In the genomic region with DNA sequence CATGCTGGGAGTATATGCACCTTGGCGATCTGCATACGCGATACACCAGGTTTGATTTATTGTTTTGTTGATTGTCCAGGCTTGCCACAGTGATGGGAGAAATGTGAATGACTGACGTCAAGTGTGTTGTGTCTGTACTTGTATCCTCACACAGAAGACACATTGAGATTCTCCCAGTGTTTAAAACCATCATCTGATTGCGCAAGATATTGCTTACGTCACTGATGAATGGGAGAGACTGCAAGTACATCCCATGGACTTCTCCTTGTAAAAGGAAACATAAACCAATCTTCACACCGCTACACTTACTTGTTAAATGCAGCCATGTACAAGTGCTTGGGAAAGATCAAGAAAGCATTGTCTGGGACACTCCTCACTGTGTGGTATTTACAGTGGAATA, we compare ENCODE assay signal across 31 mouse cellular contexts.
DNase-seq lines count a peak whose midpoint lies in the region; ATAC-seq and TF ChIP-seq lines count a peak whose summit lies in the region.
"Had no signal": no experiment of that assay in that cellular context is flagged by ENCODE, and none has a peak within 500 bp of the region (broad histone marks: within the 10 kb centered on the region; RNA-seq: fewer than 3 reads in every experiment).

No protein-coding gene starts in this region.

- no peak overlapping the region for H3K27ac ChIP-seq in forebrain, embryonic 16.5 days (ENCODE audit: low read length)
- no peak overlapping the region for H3K27ac ChIP-seq in forebrain, embryonic 12.5 days
- H3K27ac ChIP-seq in hindbrain, embryonic 14.5 days = 0 out of 2 replicates have a peak overlapping the region, but pooled peaks have one; percentile 22
- H3K27ac ChIP-seq in hindbrain, embryonic 10.5 days = no peak overlapping the region
- H3K27ac ChIP-seq in limb, embryonic 15.5 days = peak overlapping the region; percentile 63; the same call in 1 of the 2 replicates
- H3K27ac ChIP-seq: embryonic facial prominence, embryonic 10.5 days; heart, adult 2 months; heart, embryonic 10.5 days; heart, embryonic 13.5 days; hindbrain, postnatal 0 days had no signal

- no peaks in the 10 kb centered on the region for H3K27me3 ChIP-seq in forebrain, embryonic 16.5 days (replicated peaks; ENCODE audit: control insufficient read depth, insufficient read depth, low read length)
- peaks cover 4% of the 10 kb centered on the region; the same call in 1 of the 2 replicates for H3K27me3 ChIP-seq in forebrain, embryonic 12.5 days
- no peaks in the 10 kb centered on the region for H3K27me3 ChIP-seq in hindbrain, embryonic 14.5 days (ENCODE audit: control insufficient read depth, insufficient read depth, low read length)
- H3K27me3 ChIP-seq in hindbrain, embryonic 10.5 days (ENCODE audit: insufficient read depth, poor library complexity, severe bottlenecking) = peaks cover 3% of the 10 kb centered on the region; the same call in 1 of the 2 replicates
- H3K27me3 ChIP-seq in C2C12 (ENCODE audit: control insufficient read depth, insufficient read depth, insufficient read length) = peaks cover 7% of the 10 kb centered on the region
- no peaks in the 10 kb centered on the region for H3K27me3 ChIP-seq in limb, embryonic 15.5 days
- H3K27me3 ChIP-seq: embryonic facial prominence, embryonic 13.5 days had no signal

- no peaks in the 10 kb centered on the region for H3K79me3 ChIP-seq in C2C12 (ENCODE audit: low read depth)

- DNase-seq in hindbrain, embryonic 14.5 days (ENCODE audit: low spot score) = no peak
- DNase-seq in hindbrain, embryonic 10.5 days (ENCODE audit: low spot score) = no peak
- no peak for DNase-seq in right cerebral cortex, postnatal 14 days
- DNase-seq: adrenal gland, adult 8-10 months; adrenal gland, postnatal 25 days; B cell, adult 2 months; cerebellum, adult 11-12 months; cerebellum, adult 8-10 months; cerebellum, postnatal 10 days; cerebellum, postnatal 36 days; embryo, embryonic 11 days; gastrocnemius, postnatal 10 days; gastrocnemius, postnatal 36 days; heart, adult 2 months; heart, postnatal 14 days; heart, postnatal 4 days; kidney, adult 18-20 months had no signal

- no peak overlapping the region for H3ac ChIP-seq in C2C12 (ENCODE audit: control insufficient read depth, insufficient read length, low read depth)

- no peak for TF ChIP-seq CTCF in C2C12 (IDR thresholded peaks at IDR 0.05; ENCODE audit: control insufficient read depth, insufficient read depth, insufficient read length)

- 91% methylated on average over 7 of the region's 7 CpGs for WGBS in forebrain, embryonic 16.5 days
- 95% methylated on average over 7 of the region's 7 CpGs for WGBS in forebrain, embryonic 12.5 days
- WGBS in hindbrain, embryonic 14.5 days = 88% methylated on average over 7 of the region's 7 CpGs
- 94% methylated on average over 7 of the region's 7 CpGs for WGBS in hindbrain, embryonic 10.5 days
- 75% methylated on average over 7 of the region's 7 CpGs for WGBS in limb, embryonic 15.5 days

- H3K9me3 ChIP-seq in forebrain, embryonic 16.5 days (ENCODE audit: control insufficient read depth, low read length) = no peaks in the 10 kb centered on the region
- no peaks in the 10 kb centered on the region for H3K9me3 ChIP-seq in forebrain, embryonic 12.5 days
- no peaks in the 10 kb centered on the region for H3K9me3 ChIP-seq in hindbrain, embryonic 14.5 days (ENCODE audit: control insufficient read depth, low read length)
- no peaks in the 10 kb centered on the region for H3K9me3 ChIP-seq in hindbrain, embryonic 10.5 days
- H3K9me3 ChIP-seq in limb, embryonic 15.5 days = no peaks in the 10 kb centered on the region
- H3K9me3 ChIP-seq: embryonic facial prominence, embryonic 10.5 days; embryonic facial prominence, embryonic 13.5 days; heart, embryonic 10.5 days; heart, embryonic 13.5 days had no signal

- H3K4me1 ChIP-seq in forebrain, embryonic 16.5 days (replicated peaks; ENCODE audit: control insufficient read depth, insufficient read depth, low read length) = peaks cover 12% of the 10 kb centered on the region; the same call in 1 of the 2 replicates
- H3K4me1 ChIP-seq in forebrain, embryonic 12.5 days = peaks cover 28% of the 10 kb centered on the region
- no peaks in the 10 kb centered on the region for H3K4me1 ChIP-seq in hindbrain, embryonic 14.5 days (replicated peaks; ENCODE audit: control insufficient read depth, insufficient read depth, low read length)
- H3K4me1 ChIP-seq in hindbrain, embryonic 10.5 days (replicated peaks) = peaks cover 21% of the 10 kb centered on the region
- H3K4me1 ChIP-seq in limb, embryonic 15.5 days = peaks cover 23% of the 10 kb centered on the region

- no peaks in the 10 kb centered on the region for H3K36me3 ChIP-seq in forebrain, embryonic 16.5 days (ENCODE audit: control insufficient read depth, insufficient read depth)
- no peaks in the 10 kb centered on the region for H3K36me3 ChIP-seq in forebrain, embryonic 12.5 days (replicated peaks)
- no peaks in the 10 kb centered on the region for H3K36me3 ChIP-seq in hindbrain, embryonic 14.5 days (replicated peaks; ENCODE audit: control insufficient read depth, insufficient read depth)
- H3K36me3 ChIP-seq in hindbrain, embryonic 10.5 days = no peaks in the 10 kb centered on the region
- no peaks in the 10 kb centered on the region for H3K36me3 ChIP-seq in C2C12 (ENCODE audit: control insufficient read depth, insufficient read depth)
- H3K36me3 ChIP-seq in limb, embryonic 15.5 days = no peaks in the 10 kb centered on the region
- H3K36me3 ChIP-seq: embryonic facial prominence, embryonic 10.5 days; embryonic facial prominence, embryonic 13.5 days; heart, embryonic 10.5 days; heart, embryonic 13.5 days had no signal

- H3K9ac ChIP-seq in forebrain, embryonic 16.5 days (replicated peaks; ENCODE audit: low read depth, low read length) = no peak overlapping the region
- H3K9ac ChIP-seq in forebrain, embryonic 12.5 days = no peak overlapping the region
- no peak overlapping the region for H3K9ac ChIP-seq in hindbrain, embryonic 14.5 days
- no peak overlapping the region for H3K9ac ChIP-seq in limb, embryonic 15.5 days
- H3K9ac ChIP-seq: embryonic facial prominence, embryonic 13.5 days; heart, embryonic 13.5 days had no signal

- 0 out of 2 replicates have a peak, but pooled peaks have one; percentile 8 for ATAC-seq in forebrain, embryonic 16.5 days
- no peak for ATAC-seq in forebrain, embryonic 12.5 days (ENCODE audit: low FRiP score)
- ATAC-seq in hindbrain, embryonic 14.5 days (ENCODE audit: low FRiP score) = no peak
- ATAC-seq in limb, embryonic 15.5 days (ENCODE audit: insufficient number of reproducible peaks, low FRiP score, low TSS enrichment, low read depth) = no peak
- ATAC-seq: activated CD4-positive, CD25-positive, alpha-beta regulatory T cell, adult 4 months; CD4-positive, CD25-positive, alpha-beta regulatory T cell, adult 4 months; inflammation-experienced regulatory T-cells, adult 6 months; intestine, embryonic 16.5 days had no signal

- no peak overlapping the region for H3K4me3 ChIP-seq in forebrain, embryonic 16.5 days (replicated peaks; ENCODE audit: low read length)
- H3K4me3 ChIP-seq in forebrain, embryonic 12.5 days (replicated peaks) = no peak overlapping the region
- H3K4me3 ChIP-seq in hindbrain, embryonic 14.5 days (replicated peaks; ENCODE audit: low read length) = no peak overlapping the region
- H3K4me3 ChIP-seq in hindbrain, embryonic 10.5 days = no peak overlapping the region
- no peak overlapping the region for H3K4me3 ChIP-seq in C2C12 (ENCODE audit: insufficient read depth, poor library complexity, severe bottlenecking)
- H3K4me3 ChIP-seq in limb, embryonic 15.5 days = no peak overlapping the region
- H3K4me3 ChIP-seq: embryonic facial prominence, embryonic 10.5 days; embryonic facial prominence, embryonic 13.5 days; erythroblast, embryonic 14.5 days; heart, adult 2 months; heart, embryonic 10.5 days; heart, embryonic 13.5 days had no signal

- H3K79me2 ChIP-seq in C2C12 (ENCODE audit: control insufficient read depth, insufficient read depth) = no peaks in the 10 kb centered on the region

- H3K4me2 ChIP-seq in forebrain, embryonic 16.5 days (ENCODE audit: low read length) = no peak overlapping the region
- H3K4me2 ChIP-seq in forebrain, embryonic 12.5 days = no peak overlapping the region
- no peak overlapping the region for H3K4me2 ChIP-seq in hindbrain, embryonic 14.5 days (replicated peaks)
- H3K4me2 ChIP-seq in limb, embryonic 15.5 days = no peak overlapping the region
- H3K4me2 ChIP-seq: embryonic facial prominence, embryonic 13.5 days; heart, embryonic 13.5 days had no signal

TF ChIP-seq in C2C12, 6 proteins besides CTCF, POLR2A, EP300 and RAD21:
- no peak for TF ChIP-seq MAX (IDR thresholded peaks at IDR 0.05)
- no peak for TF ChIP-seq FOSL1 (IDR thresholded peaks at IDR 0.05; ENCODE audit: insufficient read depth, low read length, poor library complexity, severe bottlenecking)
- peak; percentile 81 for TF ChIP-seq CEBPB (IDR thresholded peaks at IDR 0.05; ENCODE audit: low read depth)
- TF ChIP-seq MYOD1 (IDR thresholded peaks at IDR 0.05; ENCODE audit: control insufficient read depth, insufficient read length, low read depth) = no peak
- no peak for TF ChIP-seq MYOG (IDR thresholded peaks at IDR 0.05; ENCODE audit: control insufficient read depth, extremely low read depth, insufficient read length)
- no peak for TF ChIP-seq USF1 (IDR thresholded peaks at IDR 0.05; ENCODE audit: low read depth)

Comparison
In these comparisons a context has a peak if more than half of its experiments do, and no peak if none do; other contexts are left out.
1. H3K27ac ChIP-seq: peak in hindbrain, embryonic 14.5 days (single experiment) and limb, embryonic 15.5 days (single experiment); none in forebrain, embryonic 16.5 days (single experiment), forebrain, embryonic 12.5 days (single experiment) and hindbrain, embryonic 10.5 days (single experiment).